Mouse (Mus musculus): ENCODE results near the gene Gm7579. TPM values are rescaled to one million over a fixed set of nuclear protein-coding genes. Genes with fewer than 3 reads are reported as not detected.
"Not testable (repeated sequence)": the region's sequence is repeated elsewhere in the genome, so short reads cannot be mapped to it uniquely, and the experiment has no call there.

Gene Gm7579
- total and polyA plus RNA-seq, 2 experiments from 2014 or later, result not detected

DNA sequence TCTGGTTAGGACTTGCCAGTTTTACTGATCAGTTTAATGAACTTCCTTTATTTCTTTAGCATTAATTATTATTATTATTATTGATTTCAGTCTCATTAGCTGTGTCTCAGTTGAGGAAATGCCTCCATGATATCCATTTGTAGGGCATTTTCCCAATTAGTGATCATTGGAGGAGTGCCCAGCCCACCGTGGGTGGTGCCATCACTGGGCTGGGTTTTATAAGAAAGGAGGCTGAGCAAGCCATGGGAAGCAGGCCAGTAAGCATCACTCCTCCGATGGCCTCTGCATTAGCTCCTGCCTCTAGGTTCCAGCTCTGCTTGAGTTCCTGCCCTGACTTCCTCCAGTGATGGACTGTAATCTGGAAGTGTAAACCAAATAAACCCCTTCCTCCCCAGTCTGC is 23.5 kb upstream of the Gm7579 start:
- 52% methylated on average over 2 of the region's 2 CpGs for WGBS
- H3K9ac ChIP-seq (replicated peaks; ENCODE audit: low read depth, low read length), result no peak overlapping the region
- no peaks in the 10 kb centered on the region for H3K4me1 ChIP-seq (ENCODE audit: control insufficient read depth, insufficient read depth)
- no peaks in the 10 kb centered on the region for H3K27me3 ChIP-seq (ENCODE audit: control insufficient read depth, insufficient read depth, low read length)
- H3K27ac ChIP-seq (ENCODE audit: low read depth), result no peak overlapping the region
- no peak overlapping the region for H3K4me2 ChIP-seq (ENCODE audit: low read depth, low read length)
- H3K9me3 ChIP-seq (replicated peaks; ENCODE audit: control insufficient read depth, low read length), result no peaks in the 10 kb centered on the region
- no peak for TF ChIP-seq CTCF (IDR thresholded peaks at IDR 0.05; ENCODE audit: low read depth)
- DNase-seq (ENCODE audit: low spot score) (no peak), ATAC-seq (ENCODE audit: insufficient read depth, low read depth) (no peak)
- H3K36me3 ChIP-seq (replicated peaks; ENCODE audit: control insufficient read depth, insufficient read depth, low read length), result no peaks in the 10 kb centered on the region
- no peak overlapping the region for H3K4me3 ChIP-seq (ENCODE audit: low read depth, low read length)

DNA sequence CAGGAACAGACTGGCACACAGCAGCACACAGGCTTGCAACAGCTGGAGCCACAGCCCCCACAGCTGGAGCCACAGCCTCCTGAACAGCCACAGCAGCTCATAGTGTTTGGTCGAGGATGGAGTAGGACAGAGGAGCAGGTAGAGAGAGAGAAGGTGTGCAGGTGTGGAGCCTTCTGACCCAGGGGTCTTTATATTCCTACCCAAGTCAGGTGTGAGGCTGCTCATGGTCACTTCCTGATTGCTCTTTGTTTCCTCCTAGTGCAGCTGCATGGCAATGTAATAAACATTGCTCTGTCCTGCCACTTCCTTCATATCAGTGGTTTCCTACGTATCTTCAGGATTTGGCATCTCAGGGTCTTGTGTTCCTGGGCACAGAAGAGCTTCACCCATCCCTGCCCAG is 21.4 kb upstream of the Gm7579 start, which contains the start of gene Gm10153:
TSS of gene Gm10153 (minus strand) at position 101 of the 400 bp plus-strand sequence.
- Histone ChIP-seq H3K36me3 (replicated peaks; ENCODE audit: control insufficient read depth, insufficient read depth, low read length) (no peaks in the 10 kb centered on the region), H3K4me2 (ENCODE audit: low read depth, low read length) (no peak within 1 kb of the TSS), H3K4me3 (ENCODE audit: low read depth, low read length) (no peak within 1 kb of the TSS), H3K27me3 (ENCODE audit: control insufficient read depth, insufficient read depth, low read length) (no peaks in the 10 kb centered on the region), H3K9ac (replicated peaks; ENCODE audit: low read depth, low read length) (no peak within 1 kb of the TSS), H3K9me3 (replicated peaks; ENCODE audit: control insufficient read depth, low read length) (no peaks in the 10 kb centered on the region), H3K27ac (ENCODE audit: low read depth) (no peak within 1 kb of the TSS), H3K4me1 (ENCODE audit: control insufficient read depth, insufficient read depth) (no peaks in the 10 kb centered on the region)
- ATAC-seq (ENCODE audit: insufficient read depth, low read depth), result no peak
- no peak for TF ChIP-seq CTCF (IDR thresholded peaks at IDR 0.05; ENCODE audit: low read depth)
- no peak for TF ChIP-seq EP300 (IDR thresholded peaks at IDR 0.05; ENCODE audit: low read depth)
- 29% methylated on average over 2 of the region's 2 CpGs for WGBS
- no peak for DNase-seq (ENCODE audit: low spot score)

DNA sequence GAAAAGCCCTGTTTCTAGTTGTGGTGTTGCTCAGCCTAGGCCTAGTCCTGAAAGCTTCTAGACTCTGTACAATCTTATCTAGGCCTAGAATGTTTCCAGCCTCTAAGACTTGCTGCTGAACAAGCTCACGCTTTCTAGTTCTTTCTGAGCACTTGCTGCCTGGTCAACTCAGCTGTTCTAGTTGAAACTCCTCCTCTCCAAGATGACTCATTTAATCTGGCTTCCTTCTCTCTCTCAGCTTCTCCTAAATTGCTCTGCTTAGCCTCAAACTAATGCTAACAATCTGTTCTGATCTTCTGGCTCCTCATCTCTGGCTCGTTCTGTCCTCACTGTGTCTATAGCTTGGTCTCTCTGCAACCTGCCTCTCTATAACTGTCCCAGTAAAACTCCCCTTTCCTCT is 12.9 kb upstream of the Gm7579 start:
- DNase-seq (ENCODE audit: low spot score), result no peak
- no peak overlapping the region for H3K4me2 ChIP-seq (ENCODE audit: low read depth, low read length)
- TF ChIP-seq EP300 (IDR thresholded peaks at IDR 0.05; ENCODE audit: low read depth) (no peak), CTCF (IDR thresholded peaks at IDR 0.05; ENCODE audit: low read depth) (no peak)
- no peaks in the 10 kb centered on the region for H3K27me3 ChIP-seq (ENCODE audit: control insufficient read depth, insufficient read depth, low read length)
- no peaks in the 10 kb centered on the region for H3K36me3 ChIP-seq (replicated peaks; ENCODE audit: control insufficient read depth, insufficient read depth, low read length)
- no peak for ATAC-seq (ENCODE audit: insufficient read depth, low read depth)
- H3K4me1 ChIP-seq (ENCODE audit: control insufficient read depth, insufficient read depth), result no peaks in the 10 kb centered on the region
- no peak overlapping the region for H3K4me3 ChIP-seq (ENCODE audit: low read depth, low read length)
- no peaks in the 10 kb centered on the region for H3K9me3 ChIP-seq (replicated peaks; ENCODE audit: control insufficient read depth, low read length)
- no peak overlapping the region for H3K9ac ChIP-seq (replicated peaks; ENCODE audit: low read depth, low read length)
- WGBS, result 60% methylated on average over 2 of the region's 2 CpGs
- no peak overlapping the region for H3K27ac ChIP-seq (ENCODE audit: low read depth)

DNA sequence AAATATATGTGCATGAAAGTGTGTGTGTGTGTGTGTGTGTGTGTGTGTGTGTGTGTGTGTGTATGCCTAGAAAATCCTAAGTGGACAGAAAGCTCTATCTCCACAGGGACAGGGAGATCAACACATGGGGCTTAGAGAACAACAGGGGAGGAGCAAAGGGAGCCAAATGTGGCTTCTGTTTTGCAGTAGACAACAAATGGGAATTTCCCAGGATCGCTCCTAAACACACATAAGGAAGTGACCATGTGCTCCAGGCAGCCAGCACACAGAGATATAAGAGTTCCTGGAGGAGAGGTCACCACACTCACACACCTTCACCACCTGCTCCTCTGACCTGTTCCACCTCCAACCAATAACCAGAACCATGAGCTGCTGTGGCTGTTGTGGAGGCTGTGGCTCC is 10.6 kb upstream of the Gm7579 start, which contains the start of gene Krtap5-3:
TSS of gene Krtap5-3 (plus strand) at position 301 of the 400 bp plus-strand sequence.
- WGBS, result 57% methylated on average over 1 of the region's 1 CpGs
- no peak for DNase-seq (ENCODE audit: low spot score)
- Histone ChIP-seq H3K4me1 (ENCODE audit: control insufficient read depth, insufficient read depth) (no peaks in the 10 kb centered on the region), H3K4me3 (ENCODE audit: low read depth, low read length) (no peak within 1 kb of the TSS), H3K36me3 (replicated peaks; ENCODE audit: control insufficient read depth, insufficient read depth, low read length) (no peaks in the 10 kb centered on the region), H3K27ac (ENCODE audit: low read depth) (no peak within 1 kb of the TSS), H3K27me3 (ENCODE audit: control insufficient read depth, insufficient read depth, low read length) (no peaks in the 10 kb centered on the region), H3K9me3 (replicated peaks; ENCODE audit: control insufficient read depth, low read length) (no peaks in the 10 kb centered on the region), H3K9ac (replicated peaks; ENCODE audit: low read depth, low read length) (no peak within 1 kb of the TSS), H3K4me2 (ENCODE audit: low read depth, low read length) (no peak within 1 kb of the TSS)
- no peak for ATAC-seq (ENCODE audit: insufficient read depth, low read depth)
- TF ChIP-seq EP300 (IDR thresholded peaks at IDR 0.05; ENCODE audit: low read depth), result no peak
- TF ChIP-seq CTCF (IDR thresholded peaks at IDR 0.05; ENCODE audit: low read depth), result no peak

DNA sequence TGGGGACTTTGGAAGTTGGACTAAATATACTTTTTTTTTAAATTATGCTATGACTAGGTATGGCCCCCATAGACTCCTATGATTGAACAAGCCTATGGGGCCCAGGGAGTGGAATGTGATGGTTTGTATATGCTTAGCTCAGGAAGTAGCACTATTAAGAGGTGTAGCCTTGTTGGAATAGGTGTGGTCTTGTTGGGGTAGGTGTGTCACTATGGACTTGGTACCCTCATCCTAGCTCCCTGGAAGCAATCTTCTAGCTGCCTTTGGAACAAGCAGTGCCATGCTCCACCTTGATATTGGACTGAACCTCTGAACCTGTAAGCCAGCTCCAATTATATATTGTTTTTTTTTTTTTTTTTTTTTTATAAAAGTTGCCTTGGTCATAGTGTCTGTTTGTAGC is 6.2 kb upstream of the Gm7579 start:
- TF ChIP-seq EP300 (IDR thresholded peaks at IDR 0.05; ENCODE audit: low read depth), result no peak
- no peak for TF ChIP-seq CTCF (IDR thresholded peaks at IDR 0.05; ENCODE audit: low read depth)
- no peaks in the 10 kb centered on the region for H3K27me3 ChIP-seq (ENCODE audit: control insufficient read depth, insufficient read depth, low read length)
- no peaks in the 10 kb centered on the region for H3K36me3 ChIP-seq (replicated peaks; ENCODE audit: control insufficient read depth, insufficient read depth, low read length)
- H3K4me1 ChIP-seq (ENCODE audit: control insufficient read depth, insufficient read depth), result no peaks in the 10 kb centered on the region
- no peak overlapping the region for H3K4me2 ChIP-seq (ENCODE audit: low read depth, low read length)
- no peak for ATAC-seq (ENCODE audit: insufficient read depth, low read depth)
- H3K4me3 ChIP-seq (ENCODE audit: low read depth, low read length), result no peak overlapping the region
- no peak overlapping the region for H3K27ac ChIP-seq (ENCODE audit: low read depth)
- DNase-seq (ENCODE audit: low spot score), result no peak
- no peaks in the 10 kb centered on the region for H3K9me3 ChIP-seq (replicated peaks; ENCODE audit: control insufficient read depth, low read length)
- no peak overlapping the region for H3K9ac ChIP-seq (replicated peaks; ENCODE audit: low read depth, low read length)

DNA sequence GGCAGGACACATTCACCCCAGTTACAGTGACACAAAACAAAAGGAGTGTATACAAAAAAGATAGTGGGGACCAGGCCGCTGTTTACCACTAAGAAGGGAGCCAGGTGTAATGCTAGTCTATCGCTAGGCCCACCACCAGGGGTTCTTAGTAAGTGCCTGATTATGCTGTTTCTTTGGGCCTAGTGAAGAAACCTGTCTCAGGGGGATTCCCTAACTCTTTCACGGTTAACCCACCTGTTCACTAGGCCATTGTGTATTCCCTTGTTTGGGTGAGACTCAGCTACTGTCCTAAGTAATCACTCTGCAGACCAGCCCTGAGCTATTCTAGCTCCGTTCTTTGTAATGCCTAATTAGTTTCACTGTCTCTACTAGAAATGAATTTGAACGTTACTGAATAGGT is 4.8 kb upstream of the Gm7579 start:
- ATAC-seq (ENCODE audit: insufficient read depth, low read depth), result not testable (repeated sequence)

DNA sequence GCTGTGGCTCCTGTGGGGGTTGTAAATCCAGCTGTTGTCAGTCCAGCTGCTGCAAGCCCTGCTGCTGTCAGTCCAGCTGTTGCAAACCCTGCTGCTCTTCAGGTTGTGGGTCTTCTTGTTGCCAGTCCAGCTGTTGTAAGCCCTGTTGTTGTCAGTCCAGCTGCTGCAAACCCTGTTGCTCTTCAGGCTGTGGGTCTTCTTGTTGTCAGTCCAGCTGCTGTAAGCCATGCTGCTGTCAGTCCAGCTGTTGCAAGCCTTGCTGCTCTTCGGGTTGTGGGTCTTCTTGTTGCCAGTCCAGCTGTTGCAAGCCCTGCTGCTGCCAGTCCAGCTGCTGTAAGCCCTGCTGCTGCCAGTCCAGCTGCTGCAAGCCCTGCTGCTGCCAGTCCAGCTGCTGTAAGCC is 477 bp downstream of the Gm7579 start:
- H3K27me3 ChIP-seq (ENCODE audit: control insufficient read depth, insufficient read depth, low read length); H3K27ac ChIP-seq (ENCODE audit: low read depth); H3K36me3 ChIP-seq (replicated peaks; ENCODE audit: control insufficient read depth, insufficient read depth, low read length); H3K9ac ChIP-seq (replicated peaks; ENCODE audit: low read depth, low read length); H3K4me1 ChIP-seq (ENCODE audit: control insufficient read depth, insufficient read depth); H3K4me2 ChIP-seq (ENCODE audit: low read depth, low read length); ATAC-seq (ENCODE audit: insufficient read depth, low read depth); H3K9me3 ChIP-seq (replicated peaks; ENCODE audit: control insufficient read depth, low read length); DNase-seq (ENCODE audit: low spot score); H3K4me3 ChIP-seq (ENCODE audit: low read depth, low read length): not testable (repeated sequence)
- 37% methylated on average over 1 of the region's 1 CpGs for WGBS

More for the DNA sequence above, 4.8 kb upstream of the Gm7579 start:
- not testable (repeated sequence) for H3K27ac ChIP-seq (ENCODE audit: low read depth); H3K4me2 ChIP-seq (ENCODE audit: low read depth, low read length); H3K27me3 ChIP-seq (ENCODE audit: control insufficient read depth, insufficient read depth, low read length); DNase-seq (ENCODE audit: low spot score); H3K4me1 ChIP-seq (ENCODE audit: control insufficient read depth, insufficient read depth); H3K4me3 ChIP-seq (ENCODE audit: low read depth, low read length); H3K36me3 ChIP-seq (replicated peaks; ENCODE audit: control insufficient read depth, insufficient read depth, low read length); H3K9ac ChIP-seq (replicated peaks; ENCODE audit: low read depth, low read length); H3K9me3 ChIP-seq (replicated peaks; ENCODE audit: control insufficient read depth, low read length)
- 72% methylated on average over 5 of the region's 5 CpGs for WGBS

Measured in heart, postnatal 0 days (tissue).